Mouse (Mus musculus): Measurements from ENCODE around the gene Tars2. TPM values are rescaled to one million over a fixed set of nuclear protein-coding genes. Genes with fewer than 3 reads are reported as not detected.
"Not testable (repeated sequence)": the region's sequence is repeated elsewhere in the genome, so short reads cannot be mapped to it uniquely, and the experiment has no call there.

Gene Tars2
- polyA plus RNA-seq, 1 experiment from 2014 or later: 45.8 TPM

GRCm38 (mm10) chr3:95694808-95695703, 65.0 kb downstream of the Tars2 start:
- Histone ChIP-seq H3K27ac (replicated peaks) (0 out of 2 replicates have a peak overlapping the region, but pooled peaks have one; percentile 18), H3K4me3 (replicated peaks) (no peak overlapping the region), H3K4me2 (replicated peaks) (no peak overlapping the region), H3K36me3 (no peaks in the 10 kb centered on the region), H3K9me3 (replicated peaks) (no peaks in the 10 kb centered on the region), H3K27me3 (no peaks in the 10 kb centered on the region), H3K4me1 (peaks cover 20% of the 10 kb centered on the region), H3K9ac (no peak overlapping the region)
- ATAC-seq (ENCODE audit: insufficient number of reproducible peaks, low FRiP score, low TSS enrichment, low read depth): no peak
- 76% methylated on average over 11 of the region's 11 CpGs for WGBS

GRCm38 (mm10) chr3:95693821-95694807, 65.9 kb downstream of the Tars2 start:
- H3K36me3 ChIP-seq: no peaks in the 10 kb centered on the region
- no peak for ATAC-seq (ENCODE audit: insufficient number of reproducible peaks, low FRiP score, low TSS enrichment, low read depth)
- H3K4me3 ChIP-seq (replicated peaks): no peak overlapping the region
- H3K27ac ChIP-seq (replicated peaks): no peak overlapping the region
- peaks cover 29% of the 10 kb centered on the region for H3K4me1 ChIP-seq
- H3K9ac ChIP-seq: no peak overlapping the region
- 55% methylated on average over 11 of the region's 11 CpGs for whole genome bisulfite sequencing
- no peaks in the 10 kb centered on the region for H3K27me3 ChIP-seq
- no peaks in the 10 kb centered on the region for H3K9me3 ChIP-seq (replicated peaks)
- H3K4me2 ChIP-seq (replicated peaks): no peak overlapping the region

GRCm38 (mm10) chr3:95692677-95693076, 67.3 kb downstream of the Tars2 start:
- 60% methylated on average over 6 of the region's 6 CpGs for WGBS
- no peak for ATAC-seq (ENCODE audit: insufficient number of reproducible peaks, low FRiP score, low TSS enrichment, low read depth)
- peaks cover 43% of the 10 kb centered on the region for H3K4me1 ChIP-seq
- H3K9ac ChIP-seq: no peak overlapping the region
- no peaks in the 10 kb centered on the region for H3K9me3 ChIP-seq (replicated peaks)
- no peak overlapping the region for H3K4me2 ChIP-seq (replicated peaks)
- H3K27me3 ChIP-seq: no peaks in the 10 kb centered on the region
- H3K4me3 ChIP-seq (replicated peaks): no peak overlapping the region
- no peaks in the 10 kb centered on the region for H3K36me3 ChIP-seq
- H3K27ac ChIP-seq (replicated peaks): no peak overlapping the region

GRCm38 (mm10) chr3:95690552-95690951, 69.5 kb downstream of the Tars2 start:
- WGBS: 83% methylated on average over 2 of the region's 2 CpGs
- H3K4me2 ChIP-seq (replicated peaks); H3K36me3 ChIP-seq; H3K27me3 ChIP-seq; H3K4me3 ChIP-seq (replicated peaks); H3K9me3 ChIP-seq (replicated peaks); ATAC-seq (ENCODE audit: insufficient number of reproducible peaks, low FRiP score, low TSS enrichment, low read depth); H3K9ac ChIP-seq: not testable (repeated sequence)
- 0 out of 2 replicates have a peak overlapping the region, but pooled peaks have one; percentile 19 for H3K27ac ChIP-seq (replicated peaks)
- H3K4me1 ChIP-seq: peaks cover 52% of the 10 kb centered on the region

Small RNAs within 50 kb of the gene (microRNA-seq; reads per million reads assigned to microRNA genes)
- gene Mir7014 (ENCODE audit: borderline number of aligned reads): 0.52 reads per million

Other genes starting within 250 kb of the Tars2 start
- gene Ctss, start 233.4 kb downstream of the Tars2 start, polyA plus RNA-seq (2015; fragmentation: Nextera tagmentation; extraction: Ambion mirVana): 22.1 and 22.2 TPM in 2 replicates
- gene Hormad1, start 200.5 kb downstream of the Tars2 start, polyA plus RNA-seq (2015; fragmentation: Nextera tagmentation; extraction: Ambion mirVana): not detected in 2 replicates
- 26.3 and 26.9 TPM in 2 replicates for gene Golph3l, start 171.3 kb downstream of the Tars2 start, polyA plus RNA-seq (2015; fragmentation: Nextera tagmentation; extraction: Ambion mirVana)
- 74.8 and 77.9 TPM in 2 replicates for gene Ensa, start 135.2 kb downstream of the Tars2 start, polyA plus RNA-seq (2015; fragmentation: Nextera tagmentation; extraction: Ambion mirVana)
- 51.8 and 55.4 TPM in 2 replicates for gene Mcl1, start 101.4 kb downstream of the Tars2 start, polyA plus RNA-seq (2015; fragmentation: Nextera tagmentation; extraction: Ambion mirVana)
- gene Adamtsl4, start 72.3 kb downstream of the Tars2 start, polyA plus RNA-seq (2015; fragmentation: Nextera tagmentation; extraction: Ambion mirVana): 3.8 and 4.2 TPM in 2 replicates
- gene Ecm1, start 20.6 kb downstream of the Tars2 start, polyA plus RNA-seq (2015; fragmentation: Nextera tagmentation; extraction: Ambion mirVana): 27.8 and 29.9 TPM in 2 replicates
- gene Rprd2, start 58.7 kb upstream of the Tars2 start, polyA plus RNA-seq (2015; fragmentation: Nextera tagmentation; extraction: Ambion mirVana): 20.8 and 22.8 TPM in 2 replicates
- gene Prpf3, start 95.7 kb upstream of the Tars2 start, polyA plus RNA-seq (2015; fragmentation: Nextera tagmentation; extraction: Ambion mirVana): 47.9 and 48.5 TPM in 2 replicates
- gene Mrps21, start 111.3 kb upstream of the Tars2 start, polyA plus RNA-seq (2015; fragmentation: Nextera tagmentation; extraction: Ambion mirVana): 297 and 310 TPM in 2 replicates
- 7.7 and 8.2 TPM in 2 replicates for gene Ciart, start 122.0 kb upstream of the Tars2 start, polyA plus RNA-seq (2015; fragmentation: Nextera tagmentation; extraction: Ambion mirVana)
- gene BC028528, start 131.8 kb upstream of the Tars2 start, polyA plus RNA-seq (2015; fragmentation: Nextera tagmentation; extraction: Ambion mirVana): 22.1 and 24.1 TPM in 2 replicates
- gene Aph1a, start 133.8 kb upstream of the Tars2 start, polyA plus RNA-seq (2015; fragmentation: Nextera tagmentation; extraction: Ambion mirVana): 30.1 and 34.6 TPM in 2 replicates
- gene Car14, start 144.5 kb upstream of the Tars2 start, polyA plus RNA-seq (2015; fragmentation: Nextera tagmentation; extraction: Ambion mirVana): 1.6 and 2.0 TPM in 2 replicates
- gene Anp32e, start 169.0 kb upstream of the Tars2 start, polyA plus RNA-seq (2015; fragmentation: Nextera tagmentation; extraction: Ambion mirVana): 173 and 175 TPM in 2 replicates
- gene Plekho1, start 235.8 kb upstream of the Tars2 start, polyA plus RNA-seq (2015; fragmentation: Nextera tagmentation; extraction: Ambion mirVana): 36.7 and 47.0 TPM in 2 replicates

All from embryonic facial prominence, embryonic 15.5 days (tissue).